Mouse (Mus musculus) MEL (cell line): ENCODE data around the gene Serhl.

Experiments
- CHD1 ChIP-seq: IDR thresholded peaks from 2 replicates; pipeline ENCODE4 v1.6.1; 2012; ENCODE audit warnings: low read depth, mild to moderate bottlenecking, inconsistent platforms, low read length, improper control_type of control experiment
- CTCF ChIP-seq, 3 experiments: IDR thresholded peaks in 2 of 3; conservative IDR thresholded peaks in 1 of 3; 2 replicates each; pipeline ENCODE4 v1.5.1; 2011 to 2012; ENCODE audit warnings: low read length in 3 of 3, low read depth in 2 of 3, mild to moderate bottlenecking in 2 of 3, improper control_type of control experiment in 1 of 3, inconsistent platforms in 1 of 3, mixed read lengths in 1 of 3, moderate library complexity in 1 of 3; ENCODE audit not compliant: control insufficient read depth in 1 of 3, insufficient read depth in 1 of 3, poor library complexity in 1 of 3, severe bottlenecking in 1 of 3
- GATA1 ChIP-seq: IDR thresholded peaks from 2 replicates; pipeline ENCODE4 v1.6.1; 2011; ENCODE audit warnings: low read depth, low read length, improper control_type of control experiment
- NRF1 ChIP-seq: IDR thresholded peaks from 2 replicates; pipeline ENCODE4 v1.6.1; 2014; ENCODE audit warnings: low read depth, mild to moderate bottlenecking, inconsistent platforms, low read length, improper control_type of control experiment, moderate library complexity; ENCODE audit not compliant: poor library complexity, insufficient read depth, severe bottlenecking
- POLR2A ChIP-seq, 2 experiments: IDR thresholded peaks; 2 replicates each; pipeline ENCODE4 v1.6.1; 2011 to 2012; ENCODE audit warnings: low read length in 2 of 2, mild to moderate bottlenecking in 2 of 2, control low read depth in 1 of 2, improper control_type of control experiment in 1 of 2, low read depth in 1 of 2, moderate library complexity in 1 of 2; ENCODE audit not compliant: control insufficient read depth in 1 of 2, insufficient read depth in 1 of 2, poor library complexity in 1 of 2
- SIN3A ChIP-seq: IDR thresholded peaks from 2 replicates; pipeline ENCODE4 v1.6.1; 2012; ENCODE audit warnings: low read length, improper control_type of control experiment, inconsistent platforms
- SMC3 ChIP-seq: IDR thresholded peaks from 2 replicates; pipeline ENCODE4 v1.6.1; 2011; ENCODE audit warnings: low read depth, low read length, improper control_type of control experiment
- ZNF384 ChIP-seq: IDR thresholded peaks from 2 replicates; pipeline ENCODE4 v1.6.1; 2012; ENCODE audit warnings: low read depth, mild to moderate bottlenecking, inconsistent platforms, low read length, improper control_type of control experiment

DNA sequence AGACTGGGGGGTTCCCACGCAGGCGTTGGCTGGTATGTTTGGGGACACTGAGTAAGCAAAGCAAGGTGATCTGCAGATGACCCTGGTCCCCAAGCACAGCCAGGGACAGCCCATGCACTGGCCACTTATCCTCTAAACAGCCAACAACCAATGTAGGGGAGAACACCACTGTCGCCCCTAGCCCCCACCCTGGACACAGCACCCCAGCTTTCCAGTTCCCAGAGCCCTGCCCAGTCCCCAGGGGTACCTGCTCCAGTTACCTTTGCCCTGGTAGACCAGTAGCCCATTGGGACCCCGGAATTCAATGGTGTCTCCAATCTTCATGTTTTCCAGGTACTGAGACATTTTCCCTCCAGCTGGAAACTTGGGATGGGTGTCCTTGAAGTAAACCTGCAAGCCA, 71.3 kb downstream of the Serhl start:
- TF ChIP-seq POLR2A (IDR thresholded peaks at IDR 0.05; ENCODE audit: control insufficient read depth in 1 of 2, insufficient read depth in 1 of 2, low read depth in 1 of 2, low read length in 2 of 2, poor library complexity in 1 of 2) (no peak), CTCF (IDR thresholded peaks at IDR 0.05 in 2 of 3, conservative IDR thresholded peaks at IDR 0.05 in 1 of 3; ENCODE audit: control insufficient read depth in 1 of 3, insufficient read depth in 1 of 3, low read depth in 2 of 3, low read length in 3 of 3, poor library complexity in 1 of 3, severe bottlenecking in 1 of 3) (no peak), GATA1 (no peak), CHD1 (no peak), ZNF384 (no peak), SMC3 (no peak), NRF1 (no peak), SIN3A (no peak)
